Mouse (Mus musculus) 416B (cell line): Measurements from ENCODE around the gene Olfr725.

Experiments
- DNase-seq: peaks from one replicate; pipeline ENCODE4 v3.0.0; 2011; ENCODE audit warnings: low read depth

Olfr725 gene

GRCm38 (mm10) chr14:50040275-50040674 lies at the start of gene Olfr725:
Gene Olfr725, minus strand, starts transcription at chr14:50040375.
- no peak for DNase-seq

GRCm38 (mm10) chr14:50062733-50063104 lies 22.5 kb upstream of the Olfr725 start:
- no peak for DNase-seq

DNA sequence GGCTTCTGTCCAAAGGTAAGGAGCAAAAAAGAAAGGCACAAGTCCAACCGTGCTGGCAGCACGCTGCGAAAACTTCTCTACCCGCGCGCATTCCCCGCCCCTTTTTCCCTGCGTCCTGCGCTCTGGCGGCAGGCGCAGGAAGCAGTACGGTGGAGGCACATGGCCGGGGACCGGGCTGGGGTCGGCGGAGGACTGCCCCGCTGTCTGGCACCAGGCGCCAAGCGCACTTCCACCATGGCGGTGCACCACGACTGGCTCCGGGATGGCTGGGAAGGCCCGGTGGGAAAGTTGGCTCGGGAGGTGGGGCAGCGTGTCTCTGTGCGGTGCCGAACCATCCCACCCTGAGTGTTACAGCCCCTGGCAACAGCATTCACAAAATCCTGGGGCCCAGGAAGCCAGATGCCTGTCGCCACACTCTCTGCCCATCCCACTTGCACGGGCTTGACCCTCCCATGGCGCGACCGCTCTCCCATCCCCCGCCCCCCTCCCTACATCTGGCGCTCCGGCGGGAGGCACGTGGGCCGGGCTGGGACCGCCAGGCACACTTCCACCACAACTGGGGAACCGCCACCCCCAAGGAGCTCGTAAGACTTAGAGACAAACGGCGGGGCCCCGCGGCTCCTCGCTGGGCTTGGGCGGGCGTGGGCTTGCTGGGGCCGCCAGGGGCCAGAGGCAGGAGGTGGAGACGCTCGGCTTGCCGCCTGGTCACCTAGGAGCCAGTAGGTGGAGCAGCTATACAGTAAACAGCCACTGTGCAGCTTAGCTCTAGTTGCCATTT lies 22.0 kb upstream of the Olfr725 start:
- no peak for DNase-seq

DNA sequence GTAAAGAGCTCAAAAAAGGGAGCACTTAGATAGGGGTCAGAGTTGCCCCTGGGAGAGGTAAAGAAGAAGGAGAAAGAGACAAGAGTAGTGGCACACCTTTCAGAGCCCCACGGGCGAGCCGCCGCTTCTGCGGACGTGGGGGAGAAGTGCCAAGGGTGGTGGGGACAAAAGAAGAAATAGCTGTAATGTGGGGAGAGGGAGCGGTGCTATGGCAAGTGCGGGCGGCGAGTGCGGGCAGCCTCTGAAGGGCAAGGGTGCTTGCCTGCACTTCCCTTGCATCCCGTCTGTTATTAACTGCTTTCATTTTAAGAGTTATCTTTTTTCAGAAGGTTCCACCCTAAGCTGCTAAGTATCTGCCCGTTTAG lies 21.4 kb upstream of the Olfr725 start:
- no peak for DNase-seq

GRCm38 (mm10) chr14:50061179-50061578 lies 21.0 kb upstream of the Olfr725 start:
- DNase-seq: no peak

DNA sequence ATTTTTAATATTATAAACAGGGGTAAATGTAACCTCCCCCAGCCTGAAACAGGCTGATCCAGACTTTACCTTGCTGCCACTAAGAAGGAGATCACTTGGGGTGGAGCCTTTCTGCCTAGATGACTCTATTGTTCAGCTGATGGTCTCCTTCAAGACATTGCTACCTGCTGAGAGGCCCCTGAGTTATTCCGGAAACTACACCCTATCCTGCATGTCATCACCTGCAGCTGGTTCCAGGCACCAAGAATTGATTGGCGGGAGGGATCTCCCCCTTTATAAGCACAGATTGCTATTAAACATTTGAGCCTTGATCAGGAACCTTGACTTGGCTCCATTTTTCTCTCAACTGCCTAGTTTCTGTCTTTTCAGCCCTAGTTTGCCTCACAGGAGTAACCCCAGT lies 8.1 kb downstream of the Olfr725 start:
- no peak for DNase-seq

- no peak for DNase-seq
Measured at GRCm38 (mm10) chr14:50031356-50031755, 8.8 kb downstream of the Olfr725 start.

DNA sequence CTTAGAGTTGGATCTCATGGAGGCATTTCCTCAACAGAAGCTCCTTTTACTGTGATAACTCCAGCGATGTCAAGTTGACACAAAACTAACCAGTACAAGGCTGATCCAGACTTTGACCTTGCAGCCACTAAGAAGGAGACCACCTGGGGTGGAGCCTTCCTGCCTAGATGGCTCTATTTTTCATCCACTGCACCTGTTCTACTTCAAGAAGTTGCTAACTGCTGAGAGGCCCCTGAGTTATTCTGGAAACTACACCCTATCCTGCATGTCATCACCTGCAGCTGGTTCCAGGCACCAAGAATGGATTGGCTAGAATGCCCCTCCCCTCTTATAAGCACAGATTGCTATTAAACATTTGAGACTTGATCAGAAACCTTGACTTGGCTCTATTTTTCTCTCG lies 13.8 kb downstream of the Olfr725 start:
- DNase-seq: no peak
